Mouse (Mus musculus): ENCODE measurements at regions not wholly inside any gene's neighbourhood (a gene's known extent, or its start where the extent isn't known, plus 50 kb on each side); places are given as distances from the start of the nearest gene placed in this dataset.

- no peak for DNase-seq (ENCODE audit: low read depth in 2 of 2, low spot score in 2 of 2)
Observed at GRCm38 (mm10) chr10:39316533-39316932, 52.1 kb upstream of the Fyn start.

- DNase-seq (ENCODE audit: low read depth in 2 of 2, low spot score in 2 of 2): no peak
Observed at GRCm38 (mm10) chr10:39315434-39316174, 53.1 kb upstream of the Fyn start.

GRCm38 (mm10) chr10:39311501-39311900 is 57.2 kb upstream of the Fyn start:
- DNase-seq (ENCODE audit: low read depth in 2 of 2, low spot score in 2 of 2): no peak

GRCm38 (mm10) chr10:39308535-39308934 is 60.1 kb upstream of the Fyn start:
- DNase-seq (ENCODE audit: low read depth in 2 of 2, low spot score in 2 of 2): no peak

GRCm38 (mm10) chr10:39292703-39293496 is 75.8 kb upstream of the Fyn start:
- no peak for DNase-seq (ENCODE audit: low read depth in 2 of 2, low spot score in 2 of 2)

- DNase-seq (ENCODE audit: low read depth in 2 of 2, low spot score in 2 of 2): no peak
Observed at GRCm38 (mm10) chr10:39291747-39292198, 76.9 kb upstream of the Fyn start.

GRCm38 (mm10) chr10:39291134-39291746 is 77.4 kb upstream of the Fyn start:
- DNase-seq (ENCODE audit: low read depth in 2 of 2, low spot score in 2 of 2): no peak

GRCm38 (mm10) chr10:39290245-39290644 is 78.4 kb upstream of the Fyn start:
- no peak for DNase-seq (ENCODE audit: low read depth in 2 of 2, low spot score in 2 of 2)

- no peak for DNase-seq (ENCODE audit: low read depth in 2 of 2, low spot score in 2 of 2)
Observed at GRCm38 (mm10) chr10:39280366-39281000, 88.2 kb upstream of the Fyn start.

- no peak for DNase-seq (ENCODE audit: low read depth in 2 of 2, low spot score in 2 of 2)
Observed at GRCm38 (mm10) chr10:39274202-39274601, 94.5 kb upstream of the Fyn start.

- no peak for DNase-seq (ENCODE audit: low read depth in 2 of 2, low spot score in 2 of 2)
Observed at GRCm38 (mm10) chr10:39273426-39273825, 95.2 kb upstream of the Fyn start.

- DNase-seq (ENCODE audit: low read depth in 2 of 2, low spot score in 2 of 2): no peak
Observed at GRCm38 (mm10) chr10:39272387-39272949, 96.2 kb upstream of the Fyn start.

- no peak for DNase-seq (ENCODE audit: low read depth in 2 of 2, low spot score in 2 of 2)
Observed at GRCm38 (mm10) chr10:39270406-39270805, 98.2 kb upstream of the Fyn start.

GRCm38 (mm10) chr10:39267236-39267635 is 101.4 kb upstream of the Fyn start:
- DNase-seq (ENCODE audit: low read depth in 2 of 2, low spot score in 2 of 2): no peak

GRCm38 (mm10) chr10:39266482-39266881 is 102.2 kb upstream of the Fyn start:
- no peak for DNase-seq (ENCODE audit: low read depth in 2 of 2, low spot score in 2 of 2)

- no peak for DNase-seq (ENCODE audit: low read depth in 2 of 2, low spot score in 2 of 2)
Observed at GRCm38 (mm10) chr10:39262466-39262865, 98.9 kb upstream of the Ccn6 start.

- no peak for DNase-seq (ENCODE audit: low read depth in 2 of 2, low spot score in 2 of 2)
Observed at GRCm38 (mm10) chr10:39261174-39262145, 97.9 kb upstream of the Ccn6 start.

GRCm38 (mm10) chr10:39260061-39260460 is 96.5 kb upstream of the Ccn6 start:
- DNase-seq (ENCODE audit: low read depth in 2 of 2, low spot score in 2 of 2): no peak

GRCm38 (mm10) chr10:39257371-39258154 is 94.0 kb upstream of the Ccn6 start:
- DNase-seq (ENCODE audit: low read depth in 2 of 2, low spot score in 2 of 2): no peak

Measured in CD8-positive naive resting alpha-beta T cell, adult 2 months (primary cell).